Mouse (Mus musculus) mouse embryonic stem cell (cell line): ENCODE data around the gene Parp16.
"Not testable (repeated sequence)": the region's sequence is repeated elsewhere in the genome, so short reads cannot be mapped to it uniquely, and the experiment has no call there.

Experiments used
- in situ Hi-C, 2 experiments: fragments of 300-500 bp; cut with MboI; formaldehyde crosslinking; loops; 1 replicate in 1 of 2; 3 replicates in 1 of 2; pipeline ENCODE4 v1.14.3; 2019 to 2020; ENCODE audit warnings: low sequenced_read_pairs in 2 of 2, low pct_unique_long_range_greater_than_20kb in 1 of 2, mixed read lengths in 1 of 2; ENCODE audit not compliant: unreplicated experiment in 1 of 2

Parp16 gene

GRCm38 (mm10) chr9:65201021-65201380 lies 5.8 kb downstream of the Parp16 start:
- in situ Hi-C loops = no loop called here

- in situ Hi-C loops = no loop called here
Measured at GRCm38 (mm10) chr9:65201381-65202164, 6.4 kb downstream of the Parp16 start.

DNA sequence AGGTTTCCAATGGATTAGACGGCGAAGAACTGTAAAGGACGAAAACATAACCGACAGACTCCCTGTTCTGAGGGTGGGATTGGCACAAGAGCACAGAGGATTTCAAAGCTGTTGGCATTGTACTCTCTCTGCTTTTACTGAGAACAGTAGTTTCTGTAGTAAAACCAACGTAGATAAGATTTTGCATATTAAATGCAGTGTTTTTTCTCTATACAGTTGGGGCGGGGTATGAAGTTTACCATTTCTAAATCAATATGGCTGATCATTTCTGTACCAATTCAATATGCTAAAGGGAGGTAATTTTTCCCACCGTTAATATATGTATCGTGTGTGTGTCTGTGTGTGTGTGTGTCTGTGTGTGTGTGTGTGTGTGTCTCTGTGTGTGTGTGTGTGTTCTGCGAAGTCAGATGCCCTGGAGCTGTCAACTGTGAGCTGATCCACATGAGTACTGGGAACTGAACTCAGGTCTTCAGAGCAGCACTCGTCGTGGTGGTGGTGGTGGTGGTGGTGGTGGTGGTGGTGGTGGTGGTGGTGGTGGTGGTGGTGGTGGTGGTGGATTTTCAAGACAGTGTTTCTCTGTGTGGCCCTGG lies 7.1 kb downstream of the Parp16 start:
- in situ Hi-C loops = no loop called here

DNA sequence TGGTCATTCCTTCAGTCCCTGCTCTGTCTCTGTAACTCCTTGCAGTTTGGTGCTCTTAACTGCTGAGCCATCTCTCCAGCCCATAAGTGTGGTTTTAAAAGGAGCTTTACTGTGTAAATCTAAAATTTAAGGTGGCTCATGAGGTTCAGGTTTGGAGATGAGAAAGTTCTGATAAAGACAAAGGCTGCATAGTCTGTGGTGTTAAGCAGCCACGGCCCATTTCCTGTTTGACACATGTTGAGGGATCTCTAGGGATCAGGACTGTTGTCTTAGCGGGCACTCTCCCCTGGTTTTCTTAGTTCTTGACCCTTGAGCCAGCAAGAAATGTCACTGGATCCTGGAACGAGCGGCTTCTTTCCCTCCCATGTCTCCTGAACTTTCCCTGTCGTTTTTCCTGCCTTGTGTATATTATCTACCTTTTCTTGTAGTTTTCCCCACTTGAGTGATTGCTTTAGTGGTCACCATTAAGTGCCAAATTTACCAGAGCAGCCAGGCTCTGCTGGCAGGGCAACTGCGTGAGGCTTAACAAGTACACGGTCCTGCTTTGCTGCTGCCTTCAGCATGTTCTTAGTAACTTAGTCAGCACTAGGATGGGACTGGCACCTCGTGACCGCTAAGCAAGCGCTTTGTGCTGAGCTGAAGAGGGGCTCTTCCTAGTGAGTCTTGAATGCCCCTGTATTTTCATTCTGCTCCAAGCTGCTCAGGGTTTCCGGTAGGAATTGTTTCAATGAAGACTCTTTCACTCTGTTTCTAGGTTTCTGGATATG lies 10.1 kb downstream of the Parp16 start:
- in situ Hi-C loops = no loop called here

DNA sequence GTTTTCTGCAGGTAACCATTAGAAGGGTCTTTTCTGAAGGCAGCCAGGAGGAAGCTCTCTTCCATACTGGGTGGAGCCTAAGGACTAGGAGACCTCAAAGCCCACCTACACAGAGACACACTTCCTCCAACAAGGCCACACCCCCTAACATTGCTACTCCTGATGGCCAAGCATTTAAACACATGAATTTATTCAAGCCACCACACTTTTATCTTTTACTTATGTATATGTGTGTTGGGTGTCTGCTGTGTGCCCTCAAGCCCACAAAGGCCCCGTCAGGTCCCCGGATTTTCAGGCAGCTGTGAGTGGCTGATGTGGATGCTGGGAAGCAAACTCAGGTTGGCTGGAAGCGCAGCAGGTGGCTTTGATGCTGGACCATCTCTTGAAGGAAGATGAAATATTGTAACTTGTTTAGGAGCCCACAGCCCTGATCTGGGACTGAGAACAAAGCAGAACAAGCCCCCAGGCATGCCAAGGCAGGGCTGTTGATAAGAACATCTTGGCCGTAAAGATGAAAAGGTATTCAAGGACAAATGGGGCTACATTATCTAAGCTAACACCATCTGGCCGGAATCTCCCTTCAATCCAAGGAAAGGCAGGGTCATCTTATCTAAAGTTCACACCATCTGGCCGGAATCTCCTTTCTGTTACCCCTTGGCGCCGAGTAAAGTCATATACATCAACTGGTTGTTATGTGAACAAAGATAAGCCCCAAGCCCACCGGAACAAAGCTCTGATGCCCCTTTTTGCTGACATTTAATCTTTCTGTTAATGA lies 12.1 kb downstream of the Parp16 start:
- in situ Hi-C loops = not testable (repeated sequence)

DNA sequence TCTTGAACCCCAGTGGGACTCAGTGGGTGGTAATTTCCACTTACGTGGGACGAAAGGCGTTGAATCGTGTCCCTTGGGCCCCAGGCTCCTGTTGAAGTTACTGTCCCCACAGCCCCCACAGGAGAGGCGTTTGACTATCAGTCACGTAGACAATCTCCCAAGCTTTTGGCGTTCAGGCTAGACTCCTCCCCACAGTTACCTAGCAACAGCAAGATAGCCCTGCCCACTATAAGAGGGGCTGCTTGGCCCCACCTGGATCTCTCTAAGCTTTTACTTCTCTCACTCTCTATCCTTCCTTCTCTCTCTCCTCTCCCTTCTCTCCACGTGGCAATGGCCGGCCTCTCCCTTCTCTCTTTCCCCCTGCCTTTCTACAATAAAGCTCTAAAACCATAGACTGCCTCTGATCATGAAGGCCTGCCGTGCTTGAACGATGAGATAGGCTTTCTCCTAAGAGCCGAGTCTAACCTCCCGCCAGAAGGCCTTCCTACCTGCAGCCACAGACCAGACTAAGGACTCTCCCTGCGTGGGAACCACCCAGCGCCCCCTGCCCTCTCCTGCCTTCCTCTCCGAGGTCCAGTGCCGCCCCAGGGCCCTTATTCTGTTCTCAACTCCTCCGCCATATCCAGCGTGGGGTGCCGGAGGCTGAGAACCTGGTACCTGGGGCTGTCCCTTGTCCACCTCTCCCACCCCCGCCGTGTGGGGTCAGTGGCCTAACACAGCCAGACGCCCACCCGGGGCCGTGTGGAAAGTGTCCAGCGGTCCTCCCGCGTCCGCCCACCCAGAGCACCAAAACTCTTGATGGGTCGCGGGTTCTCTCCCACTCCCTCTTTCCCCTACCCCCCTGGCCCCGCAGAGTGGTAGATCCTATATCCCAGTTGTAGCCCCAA lies 13.4 kb downstream of the Parp16 start:
- in situ Hi-C loops = no loop called here

- in situ Hi-C loops = no loop called here
Measured at GRCm38 (mm10) chr9:65211598-65211997, 16.4 kb downstream of the Parp16 start.

DNA sequence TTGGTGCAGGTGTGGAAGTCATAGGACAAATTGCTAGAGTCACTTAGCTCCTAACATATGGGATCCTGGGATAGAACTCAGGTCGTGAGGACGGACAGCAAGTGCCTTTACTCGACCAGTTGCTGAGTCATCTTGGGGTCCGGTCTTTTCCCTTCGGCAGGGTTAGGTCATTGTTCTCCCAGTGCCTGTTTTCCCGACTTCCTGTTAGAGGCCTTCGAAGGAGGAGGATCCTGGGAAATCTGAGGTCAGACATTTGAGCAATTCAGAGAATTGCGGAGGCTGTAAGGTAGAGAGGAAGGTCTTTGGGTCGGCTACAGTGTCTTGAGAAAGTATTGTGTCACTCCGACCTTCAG lies 19.2 kb downstream of the Parp16 start:
- in situ Hi-C loops = no loop called here

GRCm38 (mm10) chr9:65214778-65215493 lies 19.8 kb downstream of the Parp16 start:
- in situ Hi-C loops = no loop called here

GRCm38 (mm10) chr9:65215494-65216126 lies 20.5 kb downstream of the Parp16 start:
- in situ Hi-C loops = no loop called here

DNA sequence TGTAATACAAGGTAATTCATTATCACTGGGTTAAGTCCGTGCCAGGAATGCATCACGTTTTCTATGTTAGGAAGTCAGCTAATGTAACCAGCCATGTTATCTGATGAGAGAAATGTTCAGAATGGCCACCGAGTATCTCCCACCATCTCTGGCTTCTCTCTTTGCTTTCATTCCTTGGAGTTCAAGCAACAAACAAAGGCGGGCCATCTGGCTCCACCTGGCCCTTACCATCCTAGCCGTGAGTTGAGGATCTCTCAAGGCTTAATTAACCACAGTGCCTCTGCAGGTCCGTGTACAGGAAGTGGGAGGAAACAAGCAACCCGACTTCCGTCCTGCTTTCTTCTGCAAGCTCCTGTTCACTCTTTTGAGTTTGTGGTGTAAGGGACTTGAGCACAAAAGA lies 21.8 kb downstream of the Parp16 start:
- in situ Hi-C loops = no loop called here

GRCm38 (mm10) chr9:65217661-65218060 lies 22.5 kb downstream of the Parp16 start:
- in situ Hi-C loops = no loop called here

GRCm38 (mm10) chr9:65218916-65219315 lies 23.8 kb downstream of the Parp16 start:
- in situ Hi-C loops = no loop called here

DNA sequence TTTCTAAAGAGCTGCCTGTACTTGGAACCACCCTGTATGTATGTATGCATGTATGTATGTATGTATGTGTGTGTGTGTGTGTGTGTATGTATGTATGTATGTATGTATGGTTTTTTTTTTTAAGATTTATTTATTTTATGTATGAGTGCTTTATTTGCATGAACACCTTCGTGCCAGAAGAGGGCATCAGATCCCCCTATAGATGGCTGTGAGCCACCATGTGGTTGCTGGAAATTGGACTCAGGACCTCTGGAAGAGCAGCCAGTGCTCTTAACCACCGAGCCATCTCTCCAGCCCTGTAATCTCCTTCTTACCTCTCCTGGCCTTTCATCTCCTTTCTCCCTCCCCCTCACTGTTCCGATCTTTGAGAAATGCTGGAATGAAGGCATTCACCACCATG lies 25.2 kb downstream of the Parp16 start:
- in situ Hi-C loops = not testable (repeated sequence)

DNA sequence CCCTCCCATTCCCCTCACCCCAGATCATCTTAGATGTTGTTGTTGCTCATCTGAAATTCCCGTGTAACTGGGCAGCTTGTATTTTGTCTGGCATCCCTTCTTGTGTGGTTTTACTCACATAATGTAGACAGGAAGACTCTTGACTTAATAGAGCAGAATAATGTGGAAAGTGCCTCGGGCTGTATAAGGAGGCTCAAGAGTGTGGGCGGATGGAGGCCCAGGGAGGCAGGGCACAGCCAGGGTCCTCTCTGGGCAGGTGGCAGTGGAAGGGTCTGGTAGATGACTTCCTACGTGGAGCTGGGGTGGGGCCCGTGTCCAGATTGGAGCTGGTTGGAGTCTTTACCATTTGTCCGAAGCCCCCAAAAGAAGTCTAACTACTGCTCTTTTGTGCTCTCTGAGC lies 28.8 kb downstream of the Parp16 start:
- in situ Hi-C loops = no loop called here

DNA sequence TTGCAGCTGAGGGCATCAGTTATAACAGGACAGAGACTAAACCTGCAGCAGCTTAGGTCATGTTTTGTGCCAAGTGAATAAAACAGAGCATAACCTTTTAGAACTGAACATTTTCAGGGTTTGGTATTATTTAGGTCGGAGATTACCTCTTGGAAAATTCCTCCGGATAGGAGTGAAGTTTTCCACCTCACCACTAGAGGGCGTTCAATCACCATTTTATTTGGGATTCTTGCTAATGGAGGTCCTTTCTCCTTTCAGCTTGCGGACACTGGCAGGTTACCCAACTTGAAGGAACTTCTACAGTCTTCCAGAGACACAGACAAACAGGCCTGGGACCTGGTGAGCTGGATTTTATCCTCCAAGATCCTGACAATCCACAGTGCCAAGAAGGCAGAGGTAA lies 30.6 kb downstream of the Parp16 start:
- in situ Hi-C loops = no loop called here

DNA sequence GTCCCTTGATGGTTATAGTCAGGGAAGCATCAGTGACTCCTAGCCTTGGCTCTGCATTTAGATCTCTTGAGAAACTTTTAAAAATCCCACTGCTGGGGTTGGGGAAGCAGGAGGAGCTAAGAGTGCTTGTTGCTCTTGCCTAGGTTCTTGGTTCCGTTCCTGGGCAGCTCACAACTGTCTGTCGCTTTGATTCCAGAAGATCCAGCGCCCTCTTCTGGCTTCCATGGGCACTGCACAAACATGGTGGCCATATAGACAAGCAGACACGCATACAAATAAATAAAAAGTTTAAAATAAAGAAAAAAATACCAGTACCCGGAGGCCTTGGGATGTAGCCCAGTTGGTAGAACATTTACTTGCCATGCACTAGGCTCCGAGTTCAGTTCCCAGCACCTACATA lies 35.1 kb downstream of the Parp16 start:
- in situ Hi-C loops = loop anchor here in 1 of 2 experiments (10.0 kb wide), 1 partner anchor 185 kb away; no protein-coding TSS in a partner anchor
